Mouse (Mus musculus): ENCODE results near the gene Zfp988. TPM values are rescaled to one million over a fixed set of nuclear protein-coding genes. Genes with fewer than 3 reads are reported as not detected.
A peak's percentile ranks its signal among the peaks of the same experiment; 100 is the strongest.
"Not testable (repeated sequence)": the region's sequence is repeated elsewhere in the genome, so short reads cannot be mapped to it uniquely, and the experiment has no call there.

The Zfp988 gene
- polyA plus RNA-seq, 1 experiment from 2014 or later, result not detected

GRCm38 (mm10) chr4:147361003-147361402 is 55.5 kb downstream of the Zfp988 start, which contains the start of gene Zfp978:
Zfp978 (plus strand) TSS chr4:147361303.
- H3K9me3 ChIP-seq (replicated peaks); ATAC-seq (ENCODE audit: insufficient read depth): not testable (repeated sequence)

GRCm38 (mm10) chr4:147361872-147362271 is 56.4 kb downstream of the Zfp988 start:
- H3K27me3 ChIP-seq; H3K4me2 ChIP-seq; H3K4me1 ChIP-seq (replicated peaks); ATAC-seq (ENCODE audit: insufficient read depth); H3K36me3 ChIP-seq (replicated peaks); H3K9me3 ChIP-seq (replicated peaks); H3K9ac ChIP-seq; H3K4me3 ChIP-seq (replicated peaks); H3K27ac ChIP-seq (replicated peaks): not testable (repeated sequence)
- no CpG with 5 or more reads among the region's 1 CpGs for WGBS (ENCODE audit: insufficient replicate concordance)

More at GRCm38 (mm10) chr4:147361003-147361402, 55.5 kb downstream of the Zfp988 start, which contains the start of gene Zfp978:
- H3K4me1 ChIP-seq (replicated peaks); H3K4me2 ChIP-seq; H3K4me3 ChIP-seq (replicated peaks); H3K36me3 ChIP-seq (replicated peaks); H3K27ac ChIP-seq (replicated peaks); H3K9ac ChIP-seq; H3K27me3 ChIP-seq: not testable (repeated sequence)
- WGBS (ENCODE audit: insufficient replicate concordance), result no CpG with 5 or more reads among the region's 6 CpGs

GRCm38 (mm10) chr4:147369564-147369963 is 64.1 kb downstream of the Zfp988 start:
- no CpG with 5 or more reads among the region's 2 CpGs for WGBS (ENCODE audit: insufficient replicate concordance)
- ATAC-seq (ENCODE audit: insufficient read depth), result 0 out of 2 replicates have a peak, but pooled peaks have one; percentile 40
- not testable (repeated sequence) for H3K4me2 ChIP-seq

GRCm38 (mm10) chr4:147383199-147383598 is 77.7 kb downstream of the Zfp988 start:
- H3K36me3 ChIP-seq (replicated peaks); H3K9ac ChIP-seq; H3K9me3 ChIP-seq (replicated peaks); H3K4me3 ChIP-seq (replicated peaks); H3K27ac ChIP-seq (replicated peaks); ATAC-seq (ENCODE audit: insufficient read depth); H3K4me1 ChIP-seq (replicated peaks); H3K4me2 ChIP-seq; H3K27me3 ChIP-seq: not testable (repeated sequence)
- 66% methylated on average over 4 of the region's 4 CpGs for WGBS (ENCODE audit: insufficient replicate concordance)

More at GRCm38 (mm10) chr4:147369564-147369963, 64.1 kb downstream of the Zfp988 start:
- H3K4me1 ChIP-seq (replicated peaks); H3K27me3 ChIP-seq; H3K36me3 ChIP-seq (replicated peaks); H3K9ac ChIP-seq; H3K9me3 ChIP-seq (replicated peaks); H3K4me3 ChIP-seq (replicated peaks); H3K27ac ChIP-seq (replicated peaks): not testable (repeated sequence)

Other genes starting within 250 kb of the Zfp988 start
- 2.6 and 3.3 TPM in 2 replicates for gene Zfp991, start 173.6 kb upstream of the Zfp988 start, polyA plus RNA-seq (2015; fragmentation: Nextera tagmentation; extraction: Ambion mirVana)
- 0.16 TPM in 1 of 2 replicates, not detected in the other for gene Zfp978, start 55.6 kb downstream of the Zfp988 start, polyA plus RNA-seq (2015; fragmentation: Nextera tagmentation; extraction: Ambion mirVana)
- gene Zfp982, start 186.7 kb downstream of the Zfp988 start, polyA plus RNA-seq (2015; fragmentation: Nextera tagmentation; extraction: Ambion mirVana), result 1.5 and 1.7 TPM in 2 replicates
- 0.07 and 0.08 TPM in 2 replicates for gene Gm16503, start 234.5 kb downstream of the Zfp988 start, polyA plus RNA-seq (2015; fragmentation: Nextera tagmentation; extraction: Ambion mirVana)
- gene Zfp985, start 247.6 kb downstream of the Zfp988 start, polyA plus RNA-seq (2015; fragmentation: Nextera tagmentation; extraction: Ambion mirVana), result 0.06 and 0.07 TPM in 2 replicates